Mouse (Mus musculus) hindbrain, embryonic 15.5 days (tissue): ENCODE results near the gene Pck1. TPM values are rescaled to one million over a fixed set of nuclear protein-coding genes. Genes with fewer than 3 reads are reported as not detected.

Source experiments
- ATAC-seq: fragments of 200-750 bp; cut with Nextera tagmentation; 2 replicates; pipeline ENCODE4 v1.8.0; 2017; ENCODE audit warnings: low read depth, moderate number of reproducible peaks, moderate TSS enrichment; ENCODE audit not compliant: low FRiP score
- H3K27ac ChIP-seq: fragments of 300-500 bp; sonication (generic); replicated peaks from 2 replicates; pipeline ENCODE4 v1.5.1; 2015; ENCODE audit warnings: mild to moderate bottlenecking, inconsistent platforms
- H3K27me3 ChIP-seq: fragments of 300-500 bp; sonication (generic); 2 replicates; pipeline ENCODE4 v1.6.1; 2015; ENCODE audit warnings: control low read depth, inconsistent platforms
- H3K36me3 ChIP-seq: fragments of 300-500 bp; sonication (generic); 2 replicates; pipeline ENCODE4 v1.6.1; 2015; ENCODE audit warnings: control low read depth, inconsistent platforms
- H3K4me1 ChIP-seq: fragments of 300-500 bp; sonication (generic); replicated peaks from 2 replicates; pipeline ENCODE4 v1.6.1; 2015; ENCODE audit warnings: control low read depth, inconsistent platforms
- H3K4me2 ChIP-seq: fragments of 300-500 bp; sonication (generic); 2 replicates; pipeline ENCODE4 v1.6.1; 2015; ENCODE audit warnings: moderate library complexity, mild to moderate bottlenecking, inconsistent platforms
- H3K4me3 ChIP-seq: fragments of 300-500 bp; sonication (generic); 2 replicates; pipeline ENCODE4 v1.5.1; 2015; ENCODE audit warnings: mild to moderate bottlenecking, inconsistent platforms
- H3K9ac ChIP-seq: fragments of 300-500 bp; sonication (generic); 2 replicates; pipeline ENCODE4 v1.6.1; 2015; ENCODE audit warnings: inconsistent platforms
- H3K9me3 ChIP-seq: fragments of 300-500 bp; sonication (generic); 2 replicates; pipeline ENCODE4 v1.6.1; 2016; ENCODE audit warnings: control low read depth, inconsistent platforms
- WGBS: fragments of 180-500 bp; shearing (Covaris S2); methylation state at CpG from one replicate; pipeline ENCODE4 v1.1.7; 2015; 5-methylcytosine and 5-hydroxymethylcytosine counted together
- polyA plus RNA-seq: library from polyadenylated mRNA; unstranded; fragments of >200 nt; fragmentation: Nextera tagmentation; extraction: Ambion mirVana; gene quantifications from 2 replicates; pipeline ENCODE4 v1.2.1, GENCODE M21; 2015

Gene Pck1
- polyA plus RNA-seq, 1 experiment from 2014 or later = not detected

DNA sequence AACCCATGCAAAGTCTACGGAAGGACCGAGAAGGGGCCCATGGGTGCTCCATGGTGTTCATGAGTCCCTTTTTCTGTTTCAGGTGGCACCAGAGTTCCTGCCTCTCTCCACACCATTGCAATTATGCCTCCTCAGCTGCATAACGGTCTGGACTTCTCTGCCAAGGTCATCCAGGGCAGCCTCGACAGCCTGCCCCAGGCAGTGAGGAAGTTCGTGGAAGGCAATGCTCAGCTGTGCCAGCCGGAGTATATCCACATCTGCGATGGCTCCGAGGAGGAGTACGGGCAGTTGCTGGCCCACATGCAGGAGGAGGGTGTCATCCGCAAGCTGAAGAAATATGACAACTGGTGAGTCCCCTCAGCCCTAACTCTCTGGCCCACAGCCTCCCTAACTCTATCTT lies 418 bp downstream of the Pck1 start:
- WGBS = 93% methylated on average over 10 of the region's 10 CpGs
- Histone ChIP-seq H3K27ac (no peak overlapping the region), H3K4me1 (no peaks in the 10 kb centered on the region), H3K27me3 (no peaks in the 10 kb centered on the region), H3K9ac (no peak overlapping the region), H3K9me3 (no peaks in the 10 kb centered on the region), H3K4me2 (no peak overlapping the region), H3K4me3 (no peak overlapping the region), H3K36me3 (no peaks in the 10 kb centered on the region)
- no peak for ATAC-seq

DNA sequence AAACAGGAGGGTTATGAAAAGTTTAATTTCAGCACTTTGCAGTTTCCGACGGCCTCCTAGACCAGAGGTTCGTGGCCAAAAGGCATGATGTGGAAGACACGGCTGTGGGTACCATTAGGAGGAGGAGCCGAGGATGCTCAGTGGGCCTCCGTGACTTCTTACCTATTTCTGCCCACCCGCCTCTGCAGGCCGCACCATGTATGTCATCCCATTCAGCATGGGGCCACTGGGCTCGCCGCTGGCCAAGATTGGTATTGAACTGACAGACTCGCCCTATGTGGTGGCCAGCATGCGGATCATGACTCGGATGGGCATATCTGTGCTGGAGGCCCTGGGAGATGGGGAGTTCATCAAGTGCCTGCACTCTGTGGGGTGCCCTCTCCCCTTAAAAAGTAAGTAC lies 1.7 kb downstream of the Pck1 start:
- H3K4me1 ChIP-seq = peaks cover 2% of the 10 kb centered on the region
- no peak overlapping the region for H3K4me2 ChIP-seq
- no peak overlapping the region for H3K9ac ChIP-seq
- no peaks in the 10 kb centered on the region for H3K9me3 ChIP-seq
- H3K27ac ChIP-seq = no peak overlapping the region
- WGBS = 93% methylated on average over 13 of the region's 13 CpGs
- no peaks in the 10 kb centered on the region for H3K36me3 ChIP-seq
- H3K27me3 ChIP-seq = no peaks in the 10 kb centered on the region
- H3K4me3 ChIP-seq = no peak overlapping the region
- no peak for ATAC-seq

DNA sequence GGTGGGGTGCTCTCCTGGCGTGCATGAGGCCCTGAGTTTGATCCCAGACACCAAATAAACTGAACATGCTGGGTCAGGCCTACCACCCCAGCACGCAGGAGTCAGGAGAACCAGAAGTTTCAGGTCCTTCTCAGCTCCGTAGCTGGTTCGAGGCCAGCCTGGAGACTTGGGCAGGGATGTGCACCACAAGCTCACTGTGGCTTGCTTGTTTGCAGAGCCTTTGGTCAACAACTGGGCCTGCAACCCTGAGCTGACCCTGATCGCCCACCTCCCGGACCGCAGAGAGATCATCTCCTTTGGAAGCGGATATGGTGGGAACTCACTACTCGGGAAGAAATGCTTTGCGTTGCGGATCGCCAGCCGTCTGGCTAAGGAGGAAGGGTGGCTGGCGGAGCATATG lies 2.1 kb downstream of the Pck1 start:
- Histone ChIP-seq H3K4me3 (no peak overlapping the region), H3K36me3 (no peaks in the 10 kb centered on the region), H3K27me3 (no peaks in the 10 kb centered on the region), H3K27ac (no peak overlapping the region), H3K9me3 (no peaks in the 10 kb centered on the region), H3K4me1 (peaks cover 4% of the 10 kb centered on the region), H3K4me2 (no peak overlapping the region), H3K9ac (no peak overlapping the region)
- no peak for ATAC-seq
- 91% methylated on average over 14 of the region's 14 CpGs for WGBS

DNA sequence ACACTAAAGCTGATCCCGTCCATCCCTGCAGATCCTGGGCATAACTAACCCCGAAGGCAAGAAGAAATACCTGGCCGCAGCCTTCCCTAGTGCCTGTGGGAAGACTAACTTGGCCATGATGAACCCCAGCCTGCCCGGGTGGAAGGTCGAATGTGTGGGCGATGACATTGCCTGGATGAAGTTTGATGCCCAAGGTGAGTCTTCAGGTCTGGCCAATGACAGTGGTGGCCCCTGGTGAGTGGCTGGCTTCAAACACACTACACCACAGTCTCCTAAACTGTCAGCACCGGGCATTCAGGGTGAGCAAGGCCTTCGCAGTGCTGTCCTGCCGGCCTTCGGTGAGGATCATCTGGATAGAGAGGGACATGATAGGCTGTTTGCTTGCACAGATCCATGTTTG lies 3.1 kb downstream of the Pck1 start:
- H3K4me2 ChIP-seq = no peak overlapping the region
- no peaks in the 10 kb centered on the region for H3K27me3 ChIP-seq
- no peak overlapping the region for H3K9ac ChIP-seq
- no peak overlapping the region for H3K4me3 ChIP-seq
- ATAC-seq = no peak
- no peaks in the 10 kb centered on the region for H3K36me3 ChIP-seq
- 95% methylated on average over 10 of the region's 10 CpGs for WGBS
- H3K27ac ChIP-seq = no peak overlapping the region
- H3K4me1 ChIP-seq = peaks cover 4% of the 10 kb centered on the region
- H3K9me3 ChIP-seq = no peaks in the 10 kb centered on the region

DNA sequence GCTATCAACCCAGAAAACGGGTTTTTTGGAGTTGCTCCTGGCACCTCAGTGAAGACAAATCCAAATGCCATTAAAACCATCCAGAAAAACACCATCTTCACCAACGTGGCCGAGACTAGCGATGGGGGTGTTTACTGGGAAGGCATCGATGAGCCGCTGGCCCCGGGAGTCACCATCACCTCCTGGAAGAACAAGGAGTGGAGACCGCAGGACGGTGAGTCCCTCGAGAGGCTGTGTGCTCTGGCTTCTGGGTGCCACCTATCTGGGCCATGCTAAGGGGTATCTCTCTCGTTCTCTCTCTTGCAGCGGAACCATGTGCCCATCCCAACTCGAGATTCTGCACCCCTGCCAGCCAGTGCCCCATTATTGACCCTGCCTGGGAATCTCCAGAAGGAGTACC lies 4.1 kb downstream of the Pck1 start:
- no peaks in the 10 kb centered on the region for H3K36me3 ChIP-seq
- no peaks in the 10 kb centered on the region for H3K27me3 ChIP-seq
- peaks cover 7% of the 10 kb centered on the region for H3K4me1 ChIP-seq
- H3K9ac ChIP-seq = no peak overlapping the region
- H3K27ac ChIP-seq = no peak overlapping the region
- no peak for ATAC-seq
- 91% methylated on average over 13 of the region's 13 CpGs for WGBS
- no peak overlapping the region for H3K4me3 ChIP-seq
- H3K4me2 ChIP-seq = no peak overlapping the region
- H3K9me3 ChIP-seq = no peaks in the 10 kb centered on the region

DNA sequence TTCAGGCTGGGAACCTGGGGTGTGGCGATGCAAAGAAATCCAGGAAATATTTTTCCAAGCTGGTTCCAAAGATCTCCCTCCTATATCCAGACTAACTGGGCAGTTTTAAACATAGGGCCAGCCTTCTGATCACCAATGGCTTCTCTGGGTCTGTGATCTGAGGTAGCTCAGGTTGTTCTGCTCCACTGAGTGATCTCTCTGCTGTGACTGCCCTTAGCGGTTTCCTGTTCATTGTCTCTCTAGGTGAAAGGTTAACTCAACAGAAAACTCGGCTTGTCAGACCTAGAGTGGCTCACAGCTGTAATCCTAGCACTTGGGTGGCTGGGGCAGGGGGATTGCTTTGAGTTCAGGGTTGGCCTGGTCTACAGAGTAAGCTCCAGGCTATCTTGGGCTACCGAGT lies 4.5 kb downstream of the Pck1 start:
- no peak for ATAC-seq
- Histone ChIP-seq H3K36me3 (no peaks in the 10 kb centered on the region), H3K9ac (no peak overlapping the region), H3K4me2 (no peak overlapping the region), H3K27ac (no peak overlapping the region), H3K4me1 (peaks cover 11% of the 10 kb centered on the region), H3K4me3 (no peak overlapping the region), H3K27me3 (no peaks in the 10 kb centered on the region), H3K9me3 (no peaks in the 10 kb centered on the region)
- 68% methylated on average over 4 of the region's 4 CpGs for WGBS

DNA sequence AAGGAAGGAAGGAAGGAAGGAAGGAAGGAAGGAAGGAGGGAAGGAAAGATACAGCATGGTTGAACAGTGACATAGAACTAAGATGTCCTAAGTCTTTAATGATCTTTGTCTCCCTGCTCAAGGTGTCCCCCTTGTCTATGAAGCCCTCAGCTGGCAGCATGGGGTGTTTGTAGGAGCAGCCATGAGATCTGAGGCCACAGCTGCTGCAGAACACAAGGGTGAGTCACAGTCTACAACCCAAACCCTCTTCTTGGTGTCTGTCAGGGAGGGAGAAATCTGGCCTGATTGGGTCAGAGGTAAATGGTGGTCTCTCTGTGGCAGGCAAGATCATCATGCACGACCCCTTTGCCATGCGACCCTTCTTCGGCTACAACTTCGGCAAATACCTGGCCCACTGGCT lies 5.0 kb downstream of the Pck1 start:
- H3K4me2 ChIP-seq = no peak overlapping the region
- H3K27ac ChIP-seq = no peak overlapping the region
- peaks cover 11% of the 10 kb centered on the region for H3K4me1 ChIP-seq
- H3K27me3 ChIP-seq = no peaks in the 10 kb centered on the region
- 98% methylated on average over 4 of the region's 4 CpGs for WGBS
- no peak overlapping the region for H3K9ac ChIP-seq
- no peaks in the 10 kb centered on the region for H3K9me3 ChIP-seq
- ATAC-seq = no peak
- no peak overlapping the region for H3K4me3 ChIP-seq
- H3K36me3 ChIP-seq = no peaks in the 10 kb centered on the region

DNA sequence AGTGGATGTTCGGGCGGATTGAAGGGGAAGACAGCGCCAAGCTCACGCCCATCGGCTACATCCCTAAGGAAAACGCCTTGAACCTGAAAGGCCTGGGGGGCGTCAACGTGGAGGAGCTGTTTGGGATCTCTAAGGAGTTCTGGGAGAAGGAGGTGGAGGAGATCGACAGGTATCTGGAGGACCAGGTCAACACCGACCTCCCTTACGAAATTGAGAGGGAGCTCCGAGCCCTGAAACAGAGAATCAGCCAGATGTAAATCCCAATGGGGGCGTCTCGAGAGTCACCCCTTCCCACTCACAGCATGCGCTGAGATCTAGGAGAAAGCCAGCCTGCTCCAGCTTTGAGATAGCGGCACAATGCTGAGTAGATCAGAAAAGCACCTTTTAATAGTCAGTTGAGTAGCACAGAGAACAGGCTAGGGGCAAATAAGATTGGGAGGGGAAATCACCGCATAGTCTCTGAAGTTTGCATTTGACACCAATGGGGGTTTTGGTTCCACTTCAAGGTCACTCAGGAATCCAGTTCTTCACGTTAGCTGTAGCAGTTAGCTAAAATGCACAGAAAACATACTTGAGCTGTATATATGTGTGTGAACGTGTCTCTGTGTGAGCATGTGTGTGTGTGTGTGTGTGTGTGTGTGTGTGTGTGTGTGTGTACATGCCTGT lies 5.7 kb downstream of the Pck1 start:
- Histone ChIP-seq H3K27me3 (no peaks in the 10 kb centered on the region), H3K9me3 (no peaks in the 10 kb centered on the region), H3K4me1 (peaks cover 11% of the 10 kb centered on the region), H3K4me2 (no peak overlapping the region), H3K36me3 (no peaks in the 10 kb centered on the region), H3K27ac (no peak overlapping the region), H3K4me3 (no peak overlapping the region), H3K9ac (no peak overlapping the region)
- 88% methylated on average over 19 of the region's 19 CpGs for WGBS
- ATAC-seq = no peak

DNA sequence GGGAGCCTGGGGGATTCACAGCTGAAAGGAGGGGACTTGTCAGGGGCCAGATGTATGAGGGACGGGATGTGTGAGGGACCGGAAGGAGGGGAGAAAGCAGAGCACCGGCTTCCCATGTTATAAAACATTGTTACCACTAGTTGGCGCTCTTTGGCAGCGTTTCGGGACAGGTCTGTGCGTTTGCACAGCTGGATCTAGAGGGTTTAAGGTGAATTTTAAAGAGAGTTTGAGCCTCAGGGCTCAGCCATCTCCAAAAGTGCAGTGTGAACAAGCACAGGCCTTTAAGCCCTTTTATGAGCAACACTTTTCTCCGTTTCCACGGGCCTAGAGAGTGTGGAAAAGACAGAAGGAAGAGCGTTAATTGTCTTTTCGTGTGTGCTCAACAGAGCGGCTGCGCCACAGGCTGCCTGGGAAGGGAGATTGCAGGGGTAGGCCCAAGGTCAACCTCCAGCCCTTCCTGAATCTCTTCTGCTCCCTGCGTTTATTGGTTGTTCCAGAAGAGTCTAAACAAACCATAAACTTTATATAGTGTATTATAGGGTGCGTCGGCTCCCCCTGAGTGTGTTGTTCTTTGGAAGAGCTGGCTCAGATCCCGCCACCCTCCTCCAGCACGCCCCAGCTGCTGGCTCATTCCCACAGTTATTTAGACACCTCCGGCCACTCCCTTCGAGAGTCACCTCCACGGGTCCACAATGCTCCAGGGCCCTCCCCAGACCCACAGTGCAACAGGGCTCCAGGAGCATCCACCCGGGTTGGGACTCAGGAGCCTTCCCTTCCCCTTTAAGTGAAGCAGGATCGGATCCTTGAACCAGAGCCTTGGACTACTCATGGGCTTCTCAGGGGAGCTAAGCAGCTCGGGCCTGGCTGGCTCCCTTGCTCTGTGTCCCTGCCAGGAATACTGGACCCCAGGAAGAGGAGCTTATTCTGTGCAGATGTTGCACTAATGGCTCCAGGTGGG lies 6.8 kb downstream of the Pck1 start:
- Histone ChIP-seq H3K4me2 (peak overlapping the region; percentile 23; the same call in 1 of the 2 replicates), H3K27me3 (no peaks in the 10 kb centered on the region), H3K9ac (no peak overlapping the region), H3K27ac (no peak overlapping the region), H3K4me1 (peaks cover 11% of the 10 kb centered on the region), H3K36me3 (no peaks in the 10 kb centered on the region), H3K4me3 (no peak overlapping the region), H3K9me3 (no peaks in the 10 kb centered on the region)
- 54% methylated on average over 24 of the region's 24 CpGs for WGBS
- ATAC-seq = peak; percentile 76

DNA sequence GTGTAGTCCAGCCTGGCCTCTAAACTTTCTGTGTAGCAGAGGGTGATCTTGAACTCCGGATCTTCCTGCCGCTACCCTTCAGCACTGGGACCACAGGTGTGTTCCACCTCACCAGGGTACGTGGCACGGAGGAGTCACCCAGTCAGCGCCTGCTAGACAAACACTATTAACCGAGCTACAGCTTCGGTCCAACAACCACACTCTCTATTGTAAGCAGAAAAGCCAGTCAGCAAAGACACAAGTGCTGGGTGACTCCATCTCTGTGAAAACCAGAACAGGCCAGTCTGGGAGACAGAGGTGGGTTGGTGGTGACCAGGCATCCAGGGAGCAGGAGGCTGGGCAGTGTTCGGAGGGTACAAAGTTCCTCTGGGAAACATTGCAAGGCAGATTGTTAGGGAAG lies 10.5 kb downstream of the Pck1 start:
- Histone ChIP-seq H3K9ac (no peak overlapping the region), H3K27ac (no peak overlapping the region), H3K4me1 (peaks cover 19% of the 10 kb centered on the region), H3K9me3 (no peaks in the 10 kb centered on the region), H3K36me3 (no peaks in the 10 kb centered on the region), H3K4me3 (no peak overlapping the region), H3K27me3 (no peaks in the 10 kb centered on the region), H3K4me2 (no peak overlapping the region)
- WGBS = 82% methylated on average over 8 of the region's 8 CpGs
- ATAC-seq = no peak

DNA sequence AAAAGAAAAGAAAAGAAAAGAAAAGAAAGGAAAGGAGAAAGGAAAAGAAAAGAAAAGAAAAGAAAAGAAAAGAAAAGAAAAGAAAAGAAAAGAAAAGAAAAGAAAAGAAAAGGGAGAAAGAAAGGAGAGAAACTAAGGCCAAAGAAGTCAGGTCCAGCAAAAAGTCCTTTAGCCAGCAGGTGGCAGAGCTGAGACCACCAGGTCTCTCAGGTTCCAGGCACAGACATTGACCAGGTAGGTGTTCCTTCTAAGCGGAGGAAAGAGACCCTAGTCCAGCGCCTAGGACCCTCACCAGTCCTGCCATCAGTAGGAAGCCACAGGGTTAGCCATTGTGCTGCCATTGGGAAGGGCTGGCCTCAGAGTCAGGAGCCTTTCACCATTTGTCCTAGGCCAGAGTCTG lies 11.5 kb downstream of the Pck1 start:
- ATAC-seq = no peak
- Histone ChIP-seq H3K9me3 (no peaks in the 10 kb centered on the region), H3K27ac (no peak overlapping the region), H3K27me3 (no peaks in the 10 kb centered on the region), H3K36me3 (no peaks in the 10 kb centered on the region), H3K9ac (no peak overlapping the region), H3K4me3 (no peak overlapping the region), H3K4me2 (no peak overlapping the region), H3K4me1 (peaks cover 28% of the 10 kb centered on the region)
- 33% methylated on average over 2 of the region's 2 CpGs for WGBS

DNA sequence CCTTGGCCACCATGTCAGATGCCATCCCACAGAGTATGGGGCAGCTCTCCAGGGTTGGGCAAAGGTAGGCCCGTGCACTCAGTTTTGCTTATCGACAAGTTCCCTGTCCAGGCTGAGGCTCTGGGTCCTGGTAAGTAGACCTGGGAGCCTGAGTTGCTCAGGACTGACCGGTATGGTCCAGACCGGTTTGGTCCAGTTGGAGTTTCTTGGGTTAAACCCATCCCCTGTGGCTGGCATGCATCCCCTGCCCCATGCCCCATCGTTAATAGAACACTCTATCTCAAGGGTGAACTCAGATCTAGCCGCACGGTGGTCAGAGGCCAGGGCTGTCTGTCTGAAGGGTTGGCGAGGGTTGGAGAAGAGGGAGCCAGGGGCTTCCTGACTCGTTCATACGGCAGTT lies 12.1 kb downstream of the Pck1 start:
- Histone ChIP-seq H3K36me3 (no peaks in the 10 kb centered on the region), H3K4me2 (no peak overlapping the region), H3K4me3 (no peak overlapping the region), H3K4me1 (peaks cover 25% of the 10 kb centered on the region), H3K9ac (no peak overlapping the region), H3K9me3 (no peaks in the 10 kb centered on the region), H3K27me3 (no peaks in the 10 kb centered on the region), H3K27ac (no peak overlapping the region)
- no peak for ATAC-seq
- WGBS = 84% methylated on average over 10 of the region's 10 CpGs
